Mouse (Mus musculus) liver, embryonic 14.5 days (tissue): ENCODE measurements around the gene Hnmt.
"Not testable (repeated sequence)": the region's sequence is repeated elsewhere in the genome, so short reads cannot be mapped to it uniquely, and the experiment has no call there.

Experiments
- CTCF ChIP-seq: IDR thresholded peaks from 2 replicates; pipeline ENCODE4 v1.5.1; 2016; ENCODE audit warnings: antibody characterized with exemption, low read depth, control low read depth
- EP300 ChIP-seq: IDR thresholded peaks from 2 replicates; pipeline ENCODE4 v1.6.1; 2016; ENCODE audit warnings: antibody characterized with exemption, low read depth

DNA sequence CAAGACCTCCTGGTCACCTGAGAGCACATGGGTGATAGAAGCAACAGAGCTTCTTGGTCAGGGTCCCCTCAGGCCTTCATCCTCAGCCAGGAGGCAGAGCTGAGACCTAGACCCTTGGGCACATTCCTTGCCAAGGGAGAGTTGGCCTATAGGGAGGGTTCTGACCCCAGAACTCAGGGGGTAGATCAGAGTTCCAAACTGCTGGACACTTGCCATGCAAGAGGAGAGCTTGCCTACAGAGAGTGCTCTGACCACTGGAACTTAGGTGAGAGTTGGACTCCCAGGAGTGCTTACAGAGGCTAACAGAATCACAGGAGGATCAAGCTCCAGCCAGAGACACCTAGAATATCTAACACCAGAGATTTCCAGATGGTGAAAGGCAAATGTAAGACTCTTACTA, 29.8 kb downstream of the Hnmt start:
- not testable (repeated sequence) for TF ChIP-seq CTCF, EP300
